Mouse (Mus musculus) hindbrain, embryonic 15.5 days (tissue): ENCODE results near the gene Gm10799. TPM values are rescaled to one million over a fixed set of nuclear protein-coding genes. Genes with fewer than 3 reads are reported as not detected.

ENCODE experiments used
- ATAC-seq: fragments of 200-750 bp; cut with Nextera tagmentation; 2 replicates; pipeline ENCODE4 v1.8.0; 2017; ENCODE audit warnings: low read depth, moderate number of reproducible peaks, moderate TSS enrichment; ENCODE audit not compliant: low FRiP score
- H3K27ac ChIP-seq: fragments of 300-500 bp; sonication (generic); replicated peaks from 2 replicates; pipeline ENCODE4 v1.5.1; 2015; ENCODE audit warnings: mild to moderate bottlenecking, inconsistent platforms
- H3K27me3 ChIP-seq: fragments of 300-500 bp; sonication (generic); 2 replicates; pipeline ENCODE4 v1.6.1; 2015; ENCODE audit warnings: control low read depth, inconsistent platforms
- H3K36me3 ChIP-seq: fragments of 300-500 bp; sonication (generic); 2 replicates; pipeline ENCODE4 v1.6.1; 2015; ENCODE audit warnings: control low read depth, inconsistent platforms
- H3K4me1 ChIP-seq: fragments of 300-500 bp; sonication (generic); replicated peaks from 2 replicates; pipeline ENCODE4 v1.6.1; 2015; ENCODE audit warnings: control low read depth, inconsistent platforms
- H3K4me2 ChIP-seq: fragments of 300-500 bp; sonication (generic); 2 replicates; pipeline ENCODE4 v1.6.1; 2015; ENCODE audit warnings: moderate library complexity, mild to moderate bottlenecking, inconsistent platforms
- H3K4me3 ChIP-seq: fragments of 300-500 bp; sonication (generic); 2 replicates; pipeline ENCODE4 v1.5.1; 2015; ENCODE audit warnings: mild to moderate bottlenecking, inconsistent platforms
- H3K9ac ChIP-seq: fragments of 300-500 bp; sonication (generic); 2 replicates; pipeline ENCODE4 v1.6.1; 2015; ENCODE audit warnings: inconsistent platforms
- H3K9me3 ChIP-seq: fragments of 300-500 bp; sonication (generic); 2 replicates; pipeline ENCODE4 v1.6.1; 2016; ENCODE audit warnings: control low read depth, inconsistent platforms
- WGBS: fragments of 180-500 bp; shearing (Covaris S2); methylation state at CpG from one replicate; pipeline ENCODE4 v1.1.7; 2015; 5-methylcytosine and 5-hydroxymethylcytosine counted together
- polyA plus RNA-seq: library from polyadenylated mRNA; unstranded; fragments of >200 nt; fragmentation: Nextera tagmentation; extraction: Ambion mirVana; gene quantifications from 2 replicates; pipeline ENCODE4 v1.2.1, GENCODE M21; 2015

Gene Gm10799
- polyA plus RNA-seq, 1 experiment from 2014 or later, result not detected

DNA sequence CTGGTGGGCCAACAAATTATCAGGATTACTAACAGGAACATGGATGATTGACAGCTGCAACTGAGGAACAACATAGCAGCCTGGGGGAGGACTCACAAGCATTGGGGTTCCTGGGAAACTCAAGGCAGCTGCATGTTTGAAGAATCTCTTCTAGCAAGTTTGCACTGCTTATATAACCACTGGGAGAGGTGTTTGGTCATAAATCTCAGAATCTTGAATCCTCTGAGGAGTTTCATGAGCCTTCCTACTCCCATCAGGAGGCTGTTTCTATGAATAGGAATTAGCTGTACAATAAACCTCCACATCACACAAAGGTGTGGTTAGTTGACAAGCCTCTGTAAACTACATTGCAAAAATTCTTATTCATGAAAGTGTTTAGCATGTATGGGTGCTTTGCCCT is 5.7 kb downstream of the Gm10799 start:
- no peaks in the 10 kb centered on the region for H3K27me3 ChIP-seq
- no peak for ATAC-seq
- H3K9me3 ChIP-seq, result no peaks in the 10 kb centered on the region
- no peak overlapping the region for H3K9ac ChIP-seq
- no peak overlapping the region for H3K4me2 ChIP-seq
- H3K36me3 ChIP-seq, result peaks cover 19% of the 10 kb centered on the region
- no peak overlapping the region for H3K27ac ChIP-seq
- H3K4me3 ChIP-seq, result no peak overlapping the region
- no peaks in the 10 kb centered on the region for H3K4me1 ChIP-seq

DNA sequence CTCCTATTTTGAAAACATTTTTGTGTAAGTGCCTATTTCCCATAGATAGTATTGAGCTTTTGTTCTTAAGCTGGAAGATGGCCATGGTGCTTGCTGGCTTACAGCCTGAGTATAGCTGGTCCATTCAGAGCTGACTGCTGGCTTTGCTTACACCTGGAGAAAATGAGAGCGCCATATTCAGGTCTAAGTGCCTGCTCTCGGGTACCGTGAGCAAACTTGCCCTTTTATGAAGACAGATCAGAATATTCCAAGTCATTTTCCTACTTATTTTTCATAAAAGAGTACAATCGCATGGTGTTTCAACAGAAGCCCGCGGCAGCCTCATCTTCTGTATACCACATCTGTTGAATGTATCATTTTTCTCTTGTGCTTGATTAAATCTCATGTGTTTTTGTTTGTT is 7.4 kb downstream of the Gm10799 start:
- no peak for ATAC-seq
- no peak overlapping the region for H3K4me2 ChIP-seq
- 96% methylated on average over 6 of the region's 6 CpGs for WGBS
- H3K4me1 ChIP-seq, result no peaks in the 10 kb centered on the region
- no peaks in the 10 kb centered on the region for H3K27me3 ChIP-seq
- H3K9ac ChIP-seq, result no peak overlapping the region
- H3K36me3 ChIP-seq, result peaks cover 19% of the 10 kb centered on the region
- no peaks in the 10 kb centered on the region for H3K9me3 ChIP-seq
- H3K27ac ChIP-seq, result no peak overlapping the region
- no peak overlapping the region for H3K4me3 ChIP-seq

DNA sequence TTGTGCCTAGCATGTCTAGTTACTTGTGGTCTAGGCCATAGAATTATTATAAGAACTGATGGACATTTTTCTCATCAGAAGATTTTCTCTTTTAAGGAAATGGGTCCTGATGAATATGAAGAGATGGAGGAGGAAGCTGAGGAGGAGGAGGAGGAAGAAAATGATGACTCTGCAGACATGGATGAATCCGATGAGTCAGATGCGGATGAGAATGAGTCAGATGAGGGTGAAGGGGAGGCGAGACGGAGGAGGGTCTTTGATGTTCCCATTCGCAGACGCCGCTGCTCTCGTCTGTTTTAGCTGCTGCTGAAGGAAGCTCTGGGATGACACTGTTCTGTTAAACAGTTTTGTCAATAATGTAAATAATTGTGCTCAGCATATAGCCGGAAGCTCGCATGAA is 8.6 kb downstream of the Gm10799 start:
- Histone ChIP-seq H3K4me3 (no peak overlapping the region), H3K4me2 (no peak overlapping the region), H3K36me3 (peaks cover 26% of the 10 kb centered on the region), H3K4me1 (no peaks in the 10 kb centered on the region), H3K27ac (no peak overlapping the region), H3K27me3 (no peaks in the 10 kb centered on the region), H3K9ac (no peak overlapping the region), H3K9me3 (no peaks in the 10 kb centered on the region)
- WGBS, result 86% methylated on average over 10 of the region's 10 CpGs
- ATAC-seq, result no peak

DNA sequence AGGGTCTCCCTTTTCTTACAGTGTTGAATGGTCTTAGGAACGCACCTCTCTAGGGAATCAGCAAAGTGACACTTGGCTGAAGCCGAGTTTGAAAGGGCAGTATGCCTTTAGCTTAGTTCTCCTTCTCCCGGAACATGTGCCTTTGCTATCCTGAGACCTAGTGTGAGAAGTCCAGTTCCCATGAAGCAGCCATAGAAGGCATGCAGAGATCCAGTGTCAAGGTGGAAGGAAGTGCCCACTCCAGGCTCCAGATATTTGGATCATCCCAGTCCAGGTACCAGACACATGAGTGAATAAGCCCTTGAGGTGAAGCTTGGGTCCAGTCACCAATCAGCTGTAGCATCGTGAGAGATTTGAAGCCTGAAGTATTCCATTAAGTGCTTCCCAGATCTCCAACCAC is 9.4 kb downstream of the Gm10799 start:
- H3K36me3 ChIP-seq, result peaks cover 34% of the 10 kb centered on the region
- WGBS, result 91% methylated on average over 4 of the region's 4 CpGs

DNA sequence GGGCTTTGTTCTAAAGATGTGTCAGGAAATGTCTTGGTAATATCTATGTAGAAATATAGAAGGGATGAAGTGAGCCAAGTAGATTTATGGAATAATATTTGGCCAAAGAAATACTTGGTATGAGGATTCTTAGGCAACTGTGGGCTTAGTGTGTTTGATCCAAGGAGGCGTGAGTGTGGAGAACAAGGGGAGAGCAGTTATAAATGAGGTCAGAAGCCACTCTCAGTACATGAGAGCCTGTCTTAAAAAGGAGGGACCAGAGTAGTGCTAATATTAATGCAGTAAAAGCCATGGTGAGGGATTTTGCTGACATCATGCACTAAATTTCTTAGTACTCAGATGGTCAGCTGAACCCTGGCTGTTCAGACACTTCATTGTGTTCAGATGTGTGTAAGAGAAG is 10.0 kb downstream of the Gm10799 start:
- H3K36me3 ChIP-seq, result peaks cover 38% of the 10 kb centered on the region

More for the DNA sequence above, 9.4 kb downstream of the Gm10799 start:
- Histone ChIP-seq H3K9ac (no peak overlapping the region), H3K4me1 (no peaks in the 10 kb centered on the region), H3K4me2 (no peak overlapping the region), H3K27ac (no peak overlapping the region), H3K27me3 (no peaks in the 10 kb centered on the region), H3K4me3 (no peak overlapping the region), H3K9me3 (no peaks in the 10 kb centered on the region)
- no peak for ATAC-seq

DNA sequence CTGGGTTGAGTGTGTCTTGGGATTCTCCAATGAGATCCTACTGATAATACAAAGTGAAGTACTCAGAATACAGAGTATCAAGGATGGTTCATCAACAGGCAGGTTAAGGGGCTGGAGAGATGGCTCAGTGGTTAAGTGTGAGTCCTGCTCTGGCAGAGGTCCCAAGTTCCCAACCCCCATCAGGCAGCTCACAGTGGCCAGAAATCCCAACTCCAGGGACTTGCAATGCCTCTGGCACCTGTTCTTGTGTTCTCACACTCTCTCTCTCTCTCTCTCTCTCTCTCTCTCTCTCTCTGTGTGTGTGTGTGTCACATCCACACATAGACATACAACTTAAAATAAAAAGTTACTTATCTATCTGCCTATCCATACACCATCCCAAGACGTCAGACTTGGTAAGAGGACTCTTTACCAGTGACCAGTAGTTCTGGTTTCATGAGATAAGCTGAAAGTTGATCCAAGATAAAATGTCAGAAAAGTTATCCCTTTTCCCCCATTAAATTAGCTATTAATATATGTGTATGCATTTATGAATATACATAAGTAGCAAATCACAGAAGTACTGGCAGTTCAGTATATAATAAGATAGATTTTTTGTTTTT is 23.8 kb downstream of the Gm10799 start:
- H3K9me3 ChIP-seq, result no peaks in the 10 kb centered on the region
- peaks cover 33% of the 10 kb centered on the region for H3K36me3 ChIP-seq
- no peak overlapping the region for H3K9ac ChIP-seq
- H3K4me1 ChIP-seq, result no peaks in the 10 kb centered on the region
- no peak overlapping the region for H3K4me3 ChIP-seq
- H3K4me2 ChIP-seq, result no peak overlapping the region
- H3K27ac ChIP-seq, result no peak overlapping the region
- H3K27me3 ChIP-seq, result no peaks in the 10 kb centered on the region
- ATAC-seq, result no peak
- WGBS, result 81% methylated on average over 1 of the region's 1 CpGs

More for the DNA sequence above, 10.0 kb downstream of the Gm10799 start:
- H3K27ac ChIP-seq, result no peak overlapping the region
- no peaks in the 10 kb centered on the region for H3K9me3 ChIP-seq
- ATAC-seq, result no peak
- no peaks in the 10 kb centered on the region for H3K27me3 ChIP-seq
- H3K4me2 ChIP-seq, result no peak overlapping the region
- 83% methylated on average over 1 of the region's 1 CpGs for WGBS
- no peaks in the 10 kb centered on the region for H3K4me1 ChIP-seq
- H3K9ac ChIP-seq, result no peak overlapping the region
- no peak overlapping the region for H3K4me3 ChIP-seq

DNA sequence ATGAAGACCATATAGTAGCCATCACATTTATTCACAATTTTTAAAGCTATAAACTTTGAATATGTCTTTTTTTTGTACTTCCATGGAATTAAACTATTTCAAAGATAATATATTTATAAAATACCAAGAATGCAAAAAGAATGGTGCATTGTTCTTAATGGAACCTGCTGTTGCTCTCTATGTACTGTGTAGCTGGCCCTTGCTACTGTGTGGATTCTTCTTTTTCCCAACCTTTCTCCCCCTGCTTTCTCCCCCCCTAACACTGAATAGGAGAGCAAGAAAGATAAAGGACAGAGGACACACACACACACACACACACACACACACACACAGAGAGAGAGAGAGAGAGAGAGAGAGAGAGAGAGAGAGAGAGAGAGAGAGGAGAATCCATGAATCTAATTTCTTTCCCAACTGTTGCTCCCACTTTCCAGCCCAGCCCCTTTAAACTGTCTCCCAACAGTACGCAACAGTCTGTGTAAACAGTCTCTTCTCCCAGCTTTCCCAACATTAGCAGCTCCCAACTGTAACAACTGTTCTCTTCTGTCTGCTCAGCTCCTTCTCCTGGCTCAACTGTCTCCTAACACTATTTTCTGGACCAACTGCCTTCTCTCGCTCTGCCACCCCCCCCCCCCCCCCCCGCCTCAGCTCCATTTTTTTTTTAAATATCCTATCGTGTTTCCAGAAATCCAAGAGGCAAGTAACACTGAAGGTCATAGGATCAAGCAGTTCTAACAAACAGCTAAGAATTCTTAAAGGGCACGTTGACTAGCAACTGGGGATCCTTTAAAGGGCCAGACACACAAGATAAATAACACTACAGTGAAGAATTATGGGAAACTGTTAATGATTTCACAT is 24.5 kb downstream of the Gm10799 start:
- H3K9ac ChIP-seq, result no peak overlapping the region
- H3K27ac ChIP-seq, result no peak overlapping the region
- H3K36me3 ChIP-seq, result peaks cover 37% of the 10 kb centered on the region
- no peaks in the 10 kb centered on the region for H3K9me3 ChIP-seq
- no peaks in the 10 kb centered on the region for H3K27me3 ChIP-seq
- no peaks in the 10 kb centered on the region for H3K4me1 ChIP-seq
- no peak overlapping the region for H3K4me3 ChIP-seq
- WGBS, result 46% methylated on average over 4 of the region's 5 CpGs
- H3K4me2 ChIP-seq, result no peak overlapping the region
- ATAC-seq, result no peak

DNA sequence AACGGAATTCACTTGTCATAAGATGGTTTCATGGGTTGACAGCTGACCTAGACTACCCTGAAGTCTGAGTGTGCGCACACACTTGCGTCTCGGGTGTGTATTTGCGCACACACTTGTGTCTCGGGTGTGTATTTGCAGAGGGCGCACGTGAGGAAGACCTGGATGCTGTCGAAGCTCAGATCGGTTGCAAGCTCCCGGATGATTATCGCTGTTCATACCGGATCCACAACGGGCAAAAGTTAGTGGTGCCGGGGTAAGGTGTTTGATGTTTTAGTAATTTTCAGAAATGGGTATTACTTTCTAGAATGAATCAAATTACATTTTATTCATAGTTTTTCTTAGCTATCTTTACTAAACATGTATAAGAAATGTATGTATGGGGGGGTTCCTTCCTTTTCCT is 25.6 kb downstream of the Gm10799 start:
- H3K27ac ChIP-seq, result no peak overlapping the region
- H3K9ac ChIP-seq, result no peak overlapping the region
- H3K27me3 ChIP-seq, result no peaks in the 10 kb centered on the region
- H3K9me3 ChIP-seq, result no peaks in the 10 kb centered on the region
- peaks cover 32% of the 10 kb centered on the region for H3K36me3 ChIP-seq
- 96% methylated on average over 15 of the region's 15 CpGs for WGBS
- H3K4me1 ChIP-seq, result no peaks in the 10 kb centered on the region
- ATAC-seq, result no peak
- H3K4me2 ChIP-seq, result no peak overlapping the region
- no peak overlapping the region for H3K4me3 ChIP-seq

DNA sequence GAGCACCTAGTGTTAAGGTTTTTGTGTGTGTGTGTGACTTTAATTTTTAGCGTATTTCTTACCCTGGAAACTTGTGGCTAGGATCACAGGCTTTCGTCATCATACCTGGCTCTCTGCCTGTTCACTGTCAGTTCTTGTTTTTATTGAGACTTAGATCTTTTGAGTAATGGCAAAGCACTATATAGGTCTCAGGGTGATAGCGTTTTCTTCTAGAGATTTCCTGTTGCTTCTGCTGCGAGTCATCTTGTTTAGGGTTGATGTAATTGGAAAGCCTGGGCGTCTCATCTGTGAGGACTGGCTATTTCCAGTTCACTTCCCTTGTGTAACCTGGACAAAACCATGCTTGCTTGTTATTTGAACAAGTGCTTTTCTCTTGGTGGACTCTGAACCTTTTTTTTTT is 26.7 kb downstream of the Gm10799 start:
- no peaks in the 10 kb centered on the region for H3K4me1 ChIP-seq
- ATAC-seq, result no peak
- H3K36me3 ChIP-seq, result peaks cover 39% of the 10 kb centered on the region
- no peak overlapping the region for H3K4me3 ChIP-seq
- WGBS, result 81% methylated on average over 5 of the region's 5 CpGs
- H3K9me3 ChIP-seq, result no peaks in the 10 kb centered on the region
- no peaks in the 10 kb centered on the region for H3K27me3 ChIP-seq
- no peak overlapping the region for H3K9ac ChIP-seq
- H3K4me2 ChIP-seq, result no peak overlapping the region
- H3K27ac ChIP-seq, result no peak overlapping the region

DNA sequence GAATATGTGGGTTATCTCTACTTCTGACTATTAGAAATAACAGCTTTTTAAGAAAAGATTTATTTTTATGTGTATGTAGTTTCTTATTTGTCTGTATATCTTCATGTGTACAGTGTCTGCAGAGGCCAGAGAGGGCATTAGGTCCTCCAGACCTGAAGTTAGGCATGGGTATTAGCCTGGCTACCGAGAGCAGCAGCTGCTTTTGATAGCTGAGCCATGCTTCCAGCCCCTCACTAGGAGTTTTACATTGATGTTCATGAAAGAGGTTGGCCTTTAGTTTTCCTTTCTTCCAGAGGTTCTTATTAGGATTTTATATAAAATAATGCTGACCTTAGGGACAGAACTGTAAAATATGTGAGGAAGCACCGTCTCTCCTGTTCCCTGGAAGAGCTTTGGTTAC is 30.1 kb downstream of the Gm10799 start:
- Histone ChIP-seq H3K4me3 (no peak overlapping the region), H3K9me3 (no peaks in the 10 kb centered on the region), H3K27ac (no peak overlapping the region), H3K4me1 (no peaks in the 10 kb centered on the region), H3K4me2 (no peak overlapping the region), H3K36me3 (peaks cover 49% of the 10 kb centered on the region), H3K9ac (no peak overlapping the region), H3K27me3 (no peaks in the 10 kb centered on the region)
- WGBS, result 44% methylated on average over 2 of the region's 2 CpGs
- ATAC-seq, result no peak

DNA sequence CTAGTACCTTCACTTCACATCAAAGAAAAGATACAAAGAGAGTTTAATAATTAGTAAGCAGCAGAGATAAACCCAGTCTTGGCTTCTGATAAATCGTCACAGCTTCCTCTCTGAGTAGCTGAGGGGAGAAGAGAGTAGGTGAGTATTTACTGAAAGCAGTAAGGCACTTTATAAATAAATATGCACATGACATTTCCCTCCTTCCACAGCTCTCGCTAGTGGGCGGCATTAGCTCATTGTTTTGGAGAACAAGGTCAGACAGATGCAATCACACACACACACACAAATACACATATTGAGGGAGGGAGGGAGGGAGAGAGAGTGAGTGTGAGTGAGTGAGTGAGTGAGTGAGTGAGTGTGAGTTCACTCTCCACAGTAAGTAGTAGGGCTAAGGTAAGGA is 32.0 kb downstream of the Gm10799 start:
- Histone ChIP-seq H3K4me2 (no peak overlapping the region), H3K27me3 (no peaks in the 10 kb centered on the region), H3K4me1 (no peaks in the 10 kb centered on the region), H3K36me3 (peaks cover 52% of the 10 kb centered on the region), H3K9me3 (no peaks in the 10 kb centered on the region), H3K4me3 (no peak overlapping the region), H3K27ac (no peak overlapping the region), H3K9ac (no peak overlapping the region)
- 62% methylated on average over 3 of the region's 3 CpGs for WGBS
- no peak for ATAC-seq

DNA sequence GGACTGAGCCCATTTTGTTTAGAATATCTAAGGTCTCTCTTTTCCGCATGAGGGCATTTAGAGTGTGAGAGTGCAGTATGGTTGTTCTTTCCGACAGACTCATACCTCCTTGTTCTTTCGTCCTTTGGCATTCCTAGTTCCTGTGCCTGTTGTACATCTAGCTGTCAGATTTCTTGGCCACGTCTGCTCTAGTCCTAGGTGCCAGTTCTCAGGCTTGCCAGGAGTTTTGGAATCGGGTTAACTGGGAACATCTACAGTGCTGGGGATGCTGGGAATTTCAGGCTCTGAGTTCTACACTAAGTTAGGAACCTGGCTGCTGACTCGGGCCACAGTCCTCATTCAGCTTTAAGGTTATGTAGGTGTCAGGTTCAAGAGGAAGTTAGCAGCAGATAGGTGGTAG is 32.8 kb downstream of the Gm10799 start:
- no peaks in the 10 kb centered on the region for H3K27me3 ChIP-seq
- WGBS, result 91% methylated on average over 6 of the region's 6 CpGs
- no peak overlapping the region for H3K4me2 ChIP-seq
- no peaks in the 10 kb centered on the region for H3K9me3 ChIP-seq
- H3K27ac ChIP-seq, result no peak overlapping the region
- no peak for ATAC-seq
- H3K4me3 ChIP-seq, result no peak overlapping the region
- H3K36me3 ChIP-seq, result peaks cover 49% of the 10 kb centered on the region
- H3K9ac ChIP-seq, result no peak overlapping the region
- no peaks in the 10 kb centered on the region for H3K4me1 ChIP-seq
